Mouse (Mus musculus) limb, embryonic 15.5 days (tissue): ENCODE data around the gene Hspb3. TPM values are rescaled to one million over a fixed set of nuclear protein-coding genes. Genes with fewer than 3 reads are reported as not detected.
A peak's percentile ranks its signal among the peaks of the same experiment; 100 is the strongest.

ENCODE experiments used
- ATAC-seq: fragments of 200-750 bp; cut with Nextera tagmentation; 2 replicates; pipeline ENCODE4 v1.8.0; 2017; ENCODE audit warnings: low read depth, moderate TSS enrichment; ENCODE audit not compliant: insufficient number of reproducible peaks, low FRiP score, low TSS enrichment
- H3K27ac ChIP-seq: fragments of 300-500 bp; sonication (generic); 2 replicates; pipeline ENCODE4 v1.5.1; 2015; ENCODE audit warnings: moderate library complexity, mild to moderate bottlenecking, inconsistent platforms
- H3K27me3 ChIP-seq: fragments of 300-500 bp; sonication (generic); 2 replicates; pipeline ENCODE4 v1.6.1; 2015; ENCODE audit warnings: inconsistent platforms
- H3K36me3 ChIP-seq: fragments of 300-500 bp; sonication (generic); 2 replicates; pipeline ENCODE4 v1.6.1; 2015; ENCODE audit warnings: inconsistent platforms
- H3K4me1 ChIP-seq: fragments of 300-500 bp; sonication (generic); 2 replicates; pipeline ENCODE4 v1.6.1; 2015; ENCODE audit warnings: inconsistent platforms
- H3K4me2 ChIP-seq: fragments of 300-500 bp; sonication (generic); 2 replicates; pipeline ENCODE4 v1.6.1; 2015; ENCODE audit warnings: mild to moderate bottlenecking, inconsistent platforms
- H3K4me3 ChIP-seq: fragments of 300-500 bp; sonication (generic); 2 replicates; pipeline ENCODE4 v1.5.1; 2015; ENCODE audit warnings: mild to moderate bottlenecking, inconsistent platforms
- H3K9ac ChIP-seq: fragments of 300-500 bp; sonication (generic); 2 replicates; pipeline ENCODE4 v1.6.1; 2015; ENCODE audit warnings: inconsistent platforms
- H3K9me3 ChIP-seq: fragments of 300-500 bp; sonication (generic); 2 replicates; pipeline ENCODE4 v1.6.1; 2016; ENCODE audit warnings: inconsistent platforms
- WGBS: fragments of 180-500 bp; shearing (Covaris S2); methylation state at CpG from one replicate; pipeline ENCODE4 v1.1.7; 2015; 5-methylcytosine and 5-hydroxymethylcytosine counted together
- polyA plus RNA-seq: library from polyadenylated mRNA; unstranded; fragments of >200 nt; fragmentation: Nextera tagmentation; extraction: Ambion mirVana; gene quantifications from 2 replicates; pipeline ENCODE4 v1.2.1, GENCODE M21; 2015

The Hspb3 gene
- polyA plus RNA-seq, 1 experiment from 2014 or later, result 8.6 TPM

GRCm38 (mm10) chr13:113680646-113681045 lies 17.2 kb upstream of the Hspb3 start:
- Histone ChIP-seq H3K4me3 (no peak overlapping the region), H3K9me3 (no peaks in the 10 kb centered on the region), H3K4me1 (no peaks in the 10 kb centered on the region), H3K4me2 (no peak overlapping the region), H3K9ac (no peak overlapping the region), H3K27me3 (no peaks in the 10 kb centered on the region), H3K27ac (no peak overlapping the region), H3K36me3 (no peaks in the 10 kb centered on the region)
- WGBS, result 89% methylated on average over 7 of the region's 7 CpGs
- ATAC-seq, result no peak

GRCm38 (mm10) chr13:113669459-113670077 lies 6.1 kb upstream of the Hspb3 start:
- no peak for ATAC-seq
- Histone ChIP-seq H3K27me3 (no peaks in the 10 kb centered on the region), H3K9ac (no peak overlapping the region), H3K4me3 (no peak overlapping the region), H3K36me3 (no peaks in the 10 kb centered on the region), H3K4me2 (no peak overlapping the region), H3K9me3 (no peaks in the 10 kb centered on the region), H3K4me1 (no peaks in the 10 kb centered on the region), H3K27ac (no peak overlapping the region)
- 31% methylated on average over 10 of the region's 10 CpGs for WGBS

GRCm38 (mm10) chr13:113663883-113664282 lies 407 bp upstream of the Hspb3 start:
- no peak overlapping the region for H3K9ac ChIP-seq
- ATAC-seq, result no peak
- no peaks in the 10 kb centered on the region for H3K27me3 ChIP-seq
- no peak overlapping the region for H3K4me3 ChIP-seq
- H3K27ac ChIP-seq, result no peak overlapping the region
- H3K4me2 ChIP-seq, result no peak overlapping the region
- no peaks in the 10 kb centered on the region for H3K36me3 ChIP-seq
- no peaks in the 10 kb centered on the region for H3K9me3 ChIP-seq
- 66% methylated on average over 7 of the region's 7 CpGs for WGBS
- H3K4me1 ChIP-seq, result 0 out of 2 replicates have a peak, but pooled peaks cover 8% of the 10 kb centered on the region

GRCm38 (mm10) chr13:113661826-113662271 lies 1.6 kb downstream of the Hspb3 start:
- Histone ChIP-seq H3K36me3 (no peaks in the 10 kb centered on the region), H3K27me3 (no peaks in the 10 kb centered on the region), H3K27ac (peak overlapping the region; percentile 22; the same call in 1 of the 2 replicates), H3K4me1 (0 out of 2 replicates have a peak, but pooled peaks cover 8% of the 10 kb centered on the region), H3K4me2 (no peak overlapping the region), H3K9me3 (no peaks in the 10 kb centered on the region), H3K4me3 (no peak overlapping the region), H3K9ac (no peak overlapping the region)
- 58% methylated on average over 7 of the region's 7 CpGs for WGBS
- peak; percentile 55; the same call in 1 of the 2 replicates for ATAC-seq

- 76% methylated on average over 9 of the region's 9 CpGs for WGBS
- H3K27me3 ChIP-seq, result no peaks in the 10 kb centered on the region
- H3K4me1 ChIP-seq, result 0 out of 2 replicates have a peak, but pooled peaks cover 8% of the 10 kb centered on the region
- no peaks in the 10 kb centered on the region for H3K36me3 ChIP-seq
- H3K27ac ChIP-seq, result no peak overlapping the region
- H3K4me2 ChIP-seq, result no peak overlapping the region
- no peak for ATAC-seq
- no peak overlapping the region for H3K9ac ChIP-seq
- H3K9me3 ChIP-seq, result no peaks in the 10 kb centered on the region
- no peak overlapping the region for H3K4me3 ChIP-seq
Measured at GRCm38 (mm10) chr13:113660576-113661310, 2.7 kb downstream of the Hspb3 start.

- no peak overlapping the region for H3K9ac ChIP-seq
- no peak overlapping the region for H3K27ac ChIP-seq
- H3K36me3 ChIP-seq, result no peaks in the 10 kb centered on the region
- H3K4me3 ChIP-seq, result no peak overlapping the region
- WGBS, result 65% methylated on average over 7 of the region's 7 CpGs
- no peaks in the 10 kb centered on the region for H3K27me3 ChIP-seq
- no peaks in the 10 kb centered on the region for H3K9me3 ChIP-seq
- H3K4me2 ChIP-seq, result no peak overlapping the region
- ATAC-seq, result no peak
- no peaks in the 10 kb centered on the region for H3K4me1 ChIP-seq
Measured at GRCm38 (mm10) chr13:113657204-113657603, 6.3 kb downstream of the Hspb3 start.

- H3K4me1 ChIP-seq, result no peaks in the 10 kb centered on the region
- no peak overlapping the region for H3K9ac ChIP-seq
- H3K4me3 ChIP-seq, result no peak overlapping the region
- no peak overlapping the region for H3K27ac ChIP-seq
- H3K4me2 ChIP-seq, result no peak overlapping the region
- H3K9me3 ChIP-seq, result no peaks in the 10 kb centered on the region
- ATAC-seq, result no peak
- 88% methylated on average over 4 of the region's 4 CpGs for WGBS
- H3K36me3 ChIP-seq, result no peaks in the 10 kb centered on the region
- H3K27me3 ChIP-seq, result no peaks in the 10 kb centered on the region
Measured at GRCm38 (mm10) chr13:113656639-113657038, 6.8 kb downstream of the Hspb3 start.

- Histone ChIP-seq H3K36me3 (no peaks in the 10 kb centered on the region), H3K27ac (no peak overlapping the region), H3K9me3 (no peaks in the 10 kb centered on the region), H3K9ac (no peak overlapping the region), H3K4me1 (no peaks in the 10 kb centered on the region), H3K27me3 (no peaks in the 10 kb centered on the region), H3K4me2 (no peak overlapping the region), H3K4me3 (no peak overlapping the region)
- WGBS, result 77% methylated on average over 4 of the region's 4 CpGs
- ATAC-seq, result no peak
Measured at GRCm38 (mm10) chr13:113655511-113655910, 8.0 kb downstream of the Hspb3 start.

- Histone ChIP-seq H3K9ac (no peak overlapping the region), H3K36me3 (no peaks in the 10 kb centered on the region), H3K27me3 (no peaks in the 10 kb centered on the region), H3K4me2 (no peak overlapping the region), H3K27ac (no peak overlapping the region), H3K9me3 (no peaks in the 10 kb centered on the region), H3K4me1 (peaks cover 1% of the 10 kb centered on the region; the same call in 1 of the 2 replicates), H3K4me3 (no peak overlapping the region)
- no peak for ATAC-seq
- 72% methylated on average over 11 of the region's 11 CpGs for WGBS
Measured at GRCm38 (mm10) chr13:113640944-113641597, 22.4 kb downstream of the Hspb3 start.

- 31% methylated on average over 7 of the region's 7 CpGs for WGBS
- Histone ChIP-seq H3K4me1 (peaks cover 3% of the 10 kb centered on the region; the same call in 1 of the 2 replicates), H3K4me2 (no peak overlapping the region), H3K36me3 (no peaks in the 10 kb centered on the region), H3K4me3 (no peak overlapping the region), H3K9ac (no peak overlapping the region), H3K27me3 (no peaks in the 10 kb centered on the region), H3K27ac (no peak overlapping the region), H3K9me3 (no peaks in the 10 kb centered on the region)
- no peak for ATAC-seq
Measured at GRCm38 (mm10) chr13:113638914-113639313, 24.6 kb downstream of the Hspb3 start.

GRCm38 (mm10) chr13:113635799-113636222 lies 27.7 kb downstream of the Hspb3 start:
- no peak overlapping the region for H3K4me3 ChIP-seq
- no peak for ATAC-seq

More at GRCm38 (mm10) chr13:113635799-113636222, 27.7 kb downstream of the Hspb3 start:
- Histone ChIP-seq H3K27ac (no peak overlapping the region), H3K9me3 (no peaks in the 10 kb centered on the region), H3K9ac (no peak overlapping the region), H3K27me3 (no peaks in the 10 kb centered on the region), H3K4me2 (no peak overlapping the region), H3K4me1 (peaks cover 3% of the 10 kb centered on the region; the same call in 1 of the 2 replicates), H3K36me3 (no peaks in the 10 kb centered on the region)
- WGBS, result 71% methylated on average over 17 of the region's 17 CpGs
